Mouse (Mus musculus): ENCODE measurements around the gene Hoxc9. TPM values are rescaled to one million over a fixed set of nuclear protein-coding genes. Genes with fewer than 3 reads are reported as not detected.
A peak's percentile ranks its signal among the peaks of the same experiment; 100 is the strongest.

Hoxc9 gene
- total RNA-seq, 2 experiments from 2014 or later: 0.66 to 1.4 TPM

- DNase-seq (ENCODE audit: low spot score in 2 of 2): no peak
Measured at GRCm38 (mm10) chr15:103018636-103019035, 42.4 kb downstream of the Hoxc9 start, which contains the start of gene Hoxc4. Gene Hoxc4, plus strand, starts transcription at chr15:103018934.

DNA sequence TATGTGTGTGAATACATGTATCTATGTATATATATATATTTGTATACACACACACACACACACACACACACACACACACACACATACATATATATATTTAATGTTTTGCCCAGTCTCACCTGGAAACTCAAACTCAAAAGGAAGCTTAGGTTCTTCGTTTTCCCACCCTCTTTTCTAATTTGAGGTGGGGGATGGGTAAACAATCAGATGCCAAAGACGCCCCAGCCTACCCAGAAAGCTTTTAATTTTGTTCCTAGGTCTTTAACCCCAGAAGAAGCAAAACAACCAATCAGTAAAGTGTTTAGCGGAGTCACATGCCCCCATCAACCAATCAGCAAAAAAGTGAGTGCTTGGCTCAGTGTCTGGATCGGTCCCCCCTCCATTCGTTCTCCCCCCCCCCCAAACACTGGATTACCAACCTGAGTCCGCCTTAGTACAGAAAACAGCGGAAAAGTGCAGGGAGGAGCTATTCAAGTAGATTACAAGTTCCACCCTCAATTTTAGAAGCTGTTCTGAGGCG, 44.7 kb downstream of the Hoxc9 start:
- no peak for DNase-seq (ENCODE audit: low spot score in 2 of 2)

GRCm38 (mm10) chr15:103021544-103021943, 45.3 kb downstream of the Hoxc9 start:
- no peak for DNase-seq (ENCODE audit: low spot score in 2 of 2)

DNA sequence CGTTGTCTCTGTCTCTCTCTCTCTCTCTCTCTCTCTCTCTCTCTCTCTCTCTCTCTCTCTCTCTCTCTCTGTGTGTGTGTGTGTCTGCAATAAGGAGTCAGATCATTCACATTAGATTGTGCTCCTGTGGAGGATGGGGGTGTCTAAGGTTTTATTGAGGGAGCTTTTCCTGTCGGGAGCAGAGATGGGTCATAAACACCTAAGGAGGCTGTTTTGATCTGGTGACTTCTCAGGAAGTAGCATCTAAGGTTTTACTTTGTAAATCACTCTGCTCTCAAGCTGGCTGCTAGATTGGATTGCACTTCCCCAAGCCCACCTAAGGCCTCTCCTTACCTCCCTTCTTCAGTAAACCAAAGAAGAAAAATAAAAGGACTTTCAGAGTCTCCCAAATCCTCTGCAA, 47.9 kb downstream of the Hoxc9 start:
- no peak for DNase-seq (ENCODE audit: low spot score in 2 of 2)

DNA sequence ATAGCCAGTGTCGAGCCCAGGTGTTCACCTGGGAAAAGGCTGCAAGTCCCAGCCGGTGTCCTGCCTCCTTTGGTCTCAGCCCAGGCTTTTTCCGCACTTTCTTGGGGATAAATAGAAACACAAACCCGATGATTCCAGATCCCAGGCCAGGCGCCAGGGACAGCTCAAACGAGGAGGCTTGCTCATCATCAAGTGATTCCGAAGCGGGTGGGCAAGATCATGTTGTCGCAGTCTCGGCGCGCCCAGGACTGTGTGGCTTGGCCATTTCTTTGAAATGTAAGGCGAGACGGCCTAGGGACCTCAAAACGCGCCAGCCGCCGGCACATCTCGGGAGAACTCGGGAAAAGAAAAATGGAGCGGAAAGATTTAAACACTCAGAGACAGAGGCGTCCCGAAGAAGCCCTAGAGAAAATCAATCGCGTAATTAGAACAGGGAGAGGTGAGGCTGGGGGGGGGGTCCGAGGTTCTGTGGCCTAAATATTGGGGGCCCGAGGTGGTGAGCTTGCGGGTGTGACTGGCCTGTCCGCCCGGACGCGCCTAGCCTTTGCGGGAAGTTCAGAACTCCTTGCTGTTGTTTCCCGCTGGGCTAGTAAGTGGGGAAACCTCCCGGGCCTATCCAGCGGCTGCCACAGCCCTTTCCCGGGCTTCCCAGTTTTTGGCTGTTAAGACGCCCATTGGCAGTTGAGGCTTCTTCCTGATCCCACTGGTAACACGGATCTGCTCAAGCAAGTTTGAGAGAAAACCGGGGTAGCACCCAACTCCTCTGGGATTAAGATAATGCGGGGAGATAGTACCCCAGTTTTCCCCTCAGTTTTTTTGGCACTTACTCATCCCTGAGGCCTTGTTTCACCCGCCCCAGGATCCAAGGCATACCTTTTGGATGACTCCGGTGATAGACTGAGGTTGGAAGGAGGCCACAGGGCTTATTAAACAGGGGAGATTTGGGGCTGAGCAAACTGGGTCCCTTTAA, 51.3 kb downstream of the Hoxc9 start:
- peak in 1 of 2 experiments; percentile 22 for DNase-seq (ENCODE audit: low spot score in 2 of 2)

- no peak for DNase-seq (ENCODE audit: low spot score in 2 of 2)
Measured at GRCm38 (mm10) chr15:103028916-103029512, 52.8 kb downstream of the Hoxc9 start.

DNA sequence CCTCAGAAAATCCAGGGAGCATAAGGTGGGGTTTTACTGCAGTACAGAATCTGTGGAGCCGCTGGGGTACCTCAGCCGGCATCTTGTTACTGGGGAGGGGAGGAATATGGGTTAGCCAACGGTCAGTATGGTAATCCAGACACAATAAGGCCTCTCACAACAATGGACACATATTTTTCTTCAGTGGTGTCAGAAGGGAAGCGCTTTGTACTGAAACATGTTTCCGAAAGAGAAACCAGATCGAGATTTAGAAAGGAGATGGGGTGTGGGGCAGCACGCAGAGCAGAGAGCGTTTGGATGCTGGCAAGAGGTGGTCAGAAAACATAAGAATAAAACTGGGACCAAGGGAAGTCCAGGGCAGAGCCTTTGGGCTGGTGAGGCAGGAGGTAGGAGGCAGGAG, 53.9 kb downstream of the Hoxc9 start:
- DNase-seq (ENCODE audit: low spot score in 2 of 2): no peak

- DNase-seq (ENCODE audit: low spot score in 2 of 2): no peak
Measured at GRCm38 (mm10) chr15:103032167-103032566, 55.9 kb downstream of the Hoxc9 start.

GRCm38 (mm10) chr15:103032646-103033575, 56.7 kb downstream of the Hoxc9 start:
- DNase-seq (ENCODE audit: low spot score in 2 of 2): peak in 1 of 2 experiments; percentile 15

DNA sequence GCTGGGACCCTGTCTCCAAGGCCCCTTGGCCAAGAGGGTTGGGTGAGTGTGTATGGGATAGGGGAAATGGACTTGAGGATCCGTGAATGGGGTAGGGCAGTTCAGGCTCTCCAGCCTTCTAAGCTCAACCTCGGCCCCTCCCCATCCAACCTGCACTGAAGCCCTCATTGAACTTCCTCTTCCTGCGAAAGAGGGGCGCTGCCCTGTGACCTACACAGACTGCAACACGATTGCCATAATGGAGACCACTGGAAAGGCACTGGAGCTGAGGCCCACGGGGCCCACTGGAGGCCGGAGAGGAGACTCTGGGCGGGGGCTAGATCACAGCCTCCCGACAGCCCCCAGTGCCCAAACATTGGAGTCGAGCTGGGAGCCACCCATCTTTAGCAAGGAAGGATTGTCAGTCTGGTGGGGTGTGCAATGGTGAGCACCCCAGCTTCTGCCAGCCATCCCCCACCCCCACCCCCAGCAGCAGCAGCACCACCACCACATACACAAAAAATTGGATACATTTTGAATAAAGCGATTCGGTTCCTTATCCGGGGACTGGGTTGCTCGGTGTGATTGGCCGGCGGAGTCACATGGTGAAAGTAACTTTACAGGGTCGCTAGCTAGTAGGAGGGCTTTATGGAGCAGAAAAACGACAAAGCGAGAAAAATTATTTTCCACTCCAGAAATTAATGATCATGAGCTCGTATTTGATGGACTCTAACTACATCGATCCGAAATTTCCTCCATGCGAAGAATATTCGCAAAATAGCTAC, 58.0 kb downstream of the Hoxc9 start:
- DNase-seq (ENCODE audit: low spot score in 2 of 2): peak; percentile 19 to 43

Small RNA genes within 50 kb of the gene (microRNA-seq; reads per million reads assigned to microRNA genes)
- gene Mir196a-2 (ENCODE audit: borderline number of aligned reads in 2 of 2) (151 to 175 reads per million in 2 experiments), gene Mir615 (ENCODE audit: borderline number of aligned reads in 2 of 2) (2,188 to 3,064 reads per million in 2 experiments)

Other genes starting within 250 kb of the Hoxc9 start
- gene Hoxc13, start 55.3 kb upstream of the Hoxc9 start, total RNA-seq (2021): not detected
- gene Hoxc12, start 39.7 kb upstream of the Hoxc9 start, total RNA-seq (2021): not detected
- not detected for gene Hoxc11, start 22.0 kb upstream of the Hoxc9 start, total RNA-seq (2021)
- gene Hoxc10, start 9.6 kb upstream of the Hoxc9 start, total RNA-seq (2021): under 1 TPM; 0.20 to 0.67 TPM
- gene Hoxc5, start 9.0 kb upstream of the Hoxc9 start, total RNA-seq (2021): 1 to 10 TPM; 7.0 to 7.5 TPM
- 10 to 100 TPM; 30.8 to 34.8 TPM for gene Hoxc8, start 14.2 kb downstream of the Hoxc9 start, total RNA-seq (2021)
- 10 to 100 TPM; 47.9 to 59.3 TPM for gene Hoxc6, start 21.8 kb downstream of the Hoxc9 start, total RNA-seq (2021)
- 1 to 10 TPM; 5.0 to 7.3 TPM for gene Hoxc4, start 42.5 kb downstream of the Hoxc9 start, total RNA-seq (2021)
- 10 to 100 TPM; 12.5 to 13.2 TPM for gene Smug1, start 190.7 kb downstream of the Hoxc9 start, total RNA-seq (2021)

Measured in adrenal gland, adult 18-20 months (tissue).